Mouse (Mus musculus): ENCODE data around the gene Usp20. TPM values are rescaled to one million over a fixed set of nuclear protein-coding genes. Genes with fewer than 3 reads are reported as not detected.

The Usp20 gene
- polyA plus RNA-seq, 1 experiment from 2014 or later: 16.5 TPM

DNA sequence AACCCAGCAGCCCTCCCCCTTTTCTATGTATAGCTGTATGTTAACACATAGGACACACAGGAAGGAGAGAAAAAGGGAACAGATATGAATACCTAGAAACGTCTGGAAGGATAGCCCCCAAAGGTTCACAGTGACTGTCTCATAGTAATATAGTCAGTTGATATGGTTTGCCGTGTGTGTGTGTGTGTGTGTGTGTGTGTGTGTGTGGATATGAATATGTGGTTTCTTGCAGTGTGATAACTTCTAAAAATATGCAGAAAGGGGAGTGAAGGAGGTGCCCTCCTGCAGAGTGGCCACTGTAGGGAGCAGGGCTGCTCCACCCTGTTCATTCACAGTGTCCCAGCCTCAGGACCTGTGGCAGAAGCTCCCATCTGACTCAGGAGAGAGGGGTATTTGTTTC is 23.4 kb downstream of the Usp20 start:
- Histone ChIP-seq H3K4me2 (ENCODE audit: low read depth, low read length) (no peak overlapping the region), H3K27ac (ENCODE audit: low read length) (no peak overlapping the region), H3K4me1 (replicated peaks; ENCODE audit: control insufficient read depth, insufficient read depth, low read length) (peaks cover 3% of the 10 kb centered on the region; the same call in 1 of the 2 replicates), H3K4me3 (ENCODE audit: low read length) (no peak overlapping the region), H3K36me3 (ENCODE audit: control insufficient read depth, insufficient read depth, low read length) (no peaks in the 10 kb centered on the region; the same call in 1 of the 2 replicates), H3K9ac (ENCODE audit: low read length) (no peak overlapping the region), H3K9me3 (ENCODE audit: control insufficient read depth, low read length) (no peaks in the 10 kb centered on the region), H3K27me3 (ENCODE audit: control insufficient read depth, insufficient read depth, low read depth, low read length) (no peaks in the 10 kb centered on the region)
- 59% methylated on average over 2 of the region's 2 CpGs for WGBS
- ATAC-seq (ENCODE audit: low read depth): no peak

- peaks cover 3% of the 10 kb centered on the region; the same call in 1 of the 2 replicates for H3K4me1 ChIP-seq (replicated peaks; ENCODE audit: control insufficient read depth, insufficient read depth, low read length)
- no peaks in the 10 kb centered on the region; the same call in 1 of the 2 replicates for H3K36me3 ChIP-seq (ENCODE audit: control insufficient read depth, insufficient read depth, low read length)
- 56% methylated on average over 5 of the region's 5 CpGs for WGBS
- H3K27me3 ChIP-seq (ENCODE audit: control insufficient read depth, insufficient read depth, low read depth, low read length): no peaks in the 10 kb centered on the region
- no peak overlapping the region for H3K9ac ChIP-seq (ENCODE audit: low read length)
- H3K4me2 ChIP-seq (ENCODE audit: low read depth, low read length): no peak overlapping the region
- 0 out of 2 replicates have a peak, but pooled peaks have one; percentile 31 for ATAC-seq (ENCODE audit: low read depth)
- no peak overlapping the region for H3K4me3 ChIP-seq (ENCODE audit: low read length)
- no peaks in the 10 kb centered on the region for H3K9me3 ChIP-seq (ENCODE audit: control insufficient read depth, low read length)
- H3K27ac ChIP-seq (ENCODE audit: low read length): no peak overlapping the region
Observed at GRCm38 (mm10) chr2:31006434-31006833, 24.4 kb downstream of the Usp20 start.

DNA sequence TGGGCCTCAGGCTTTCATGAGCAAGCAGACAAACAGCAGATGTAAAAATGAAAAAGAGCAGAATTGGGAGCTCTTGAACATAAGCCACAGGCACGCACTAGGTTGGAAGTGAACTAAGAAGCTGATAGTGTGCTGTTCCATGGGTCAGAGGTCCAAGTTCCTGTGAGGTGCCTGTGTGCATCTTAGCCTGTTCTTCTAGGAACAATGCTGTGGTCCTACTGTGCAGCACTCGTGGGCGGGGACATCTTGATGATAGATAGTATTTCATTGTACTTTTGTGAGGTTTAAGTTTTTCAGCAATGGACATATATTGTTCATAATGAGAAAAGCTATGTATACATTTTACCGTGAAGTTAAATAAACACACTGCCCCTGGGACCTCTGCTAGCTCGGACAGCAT is 25.1 kb downstream of the Usp20 start:
- Histone ChIP-seq H3K4me2 (ENCODE audit: low read depth, low read length) (no peak overlapping the region), H3K4me1 (replicated peaks; ENCODE audit: control insufficient read depth, insufficient read depth, low read length) (peaks cover 3% of the 10 kb centered on the region; the same call in 1 of the 2 replicates), H3K4me3 (ENCODE audit: low read length) (no peak overlapping the region), H3K9me3 (ENCODE audit: control insufficient read depth, low read length) (no peaks in the 10 kb centered on the region), H3K9ac (ENCODE audit: low read length) (no peak overlapping the region), H3K27me3 (ENCODE audit: control insufficient read depth, insufficient read depth, low read depth, low read length) (no peaks in the 10 kb centered on the region), H3K36me3 (ENCODE audit: control insufficient read depth, insufficient read depth, low read length) (no peaks in the 10 kb centered on the region; the same call in 1 of the 2 replicates), H3K27ac (ENCODE audit: low read length) (no peak overlapping the region)
- no peak for ATAC-seq (ENCODE audit: low read depth)
- WGBS: 60% methylated on average over 5 of the region's 5 CpGs

DNA sequence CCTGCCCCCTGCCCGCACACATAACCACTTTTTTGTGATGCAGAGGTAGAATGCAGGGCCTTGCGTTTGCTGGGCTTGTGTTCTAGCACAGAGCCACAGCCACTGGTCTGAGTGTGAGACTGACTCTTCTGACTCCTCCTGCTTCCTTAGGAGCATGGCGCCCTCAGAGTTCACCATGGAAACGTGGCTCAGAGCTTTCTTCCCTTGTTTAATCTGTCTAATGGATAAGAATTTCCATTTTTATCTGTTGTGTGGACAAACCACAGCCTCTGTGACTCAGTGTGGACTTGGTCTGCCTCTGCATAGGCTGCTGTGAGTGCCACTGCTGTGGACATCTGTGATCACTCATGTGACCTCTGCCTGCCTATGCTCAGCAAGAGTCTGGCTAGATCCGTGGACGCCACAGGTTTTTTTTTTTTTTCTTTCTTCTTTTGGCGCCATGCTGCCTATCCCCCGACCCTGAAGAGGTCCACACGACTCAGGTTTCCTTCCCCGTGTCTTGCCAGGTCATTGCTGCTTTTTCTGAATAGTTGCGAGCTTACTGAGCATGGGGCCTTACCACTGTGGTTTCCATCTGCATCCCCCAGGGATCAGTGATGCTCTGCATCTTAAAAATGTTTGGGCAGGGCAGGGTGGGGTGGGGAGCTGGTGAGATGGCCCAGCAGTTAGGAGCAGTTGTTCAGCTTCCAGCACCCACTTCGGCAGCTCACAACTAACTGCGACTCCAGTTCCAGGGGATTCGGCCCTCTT is 31.5 kb downstream of the Usp20 start:
- no peaks in the 10 kb centered on the region for H3K27me3 ChIP-seq (ENCODE audit: control insufficient read depth, insufficient read depth, low read depth, low read length)
- no peak for ATAC-seq (ENCODE audit: low read depth)
- no peaks in the 10 kb centered on the region for H3K4me1 ChIP-seq (replicated peaks; ENCODE audit: control insufficient read depth, insufficient read depth, low read length)
- H3K9me3 ChIP-seq (ENCODE audit: control insufficient read depth, low read length): no peaks in the 10 kb centered on the region
- WGBS: 66% methylated on average over 14 of the region's 14 CpGs
- H3K9ac ChIP-seq (ENCODE audit: low read length): no peak overlapping the region
- H3K27ac ChIP-seq (ENCODE audit: low read length): no peak overlapping the region
- H3K36me3 ChIP-seq (ENCODE audit: control insufficient read depth, insufficient read depth, low read length): peaks cover 2% of the 10 kb centered on the region; the same call in 1 of the 2 replicates
- H3K4me3 ChIP-seq (ENCODE audit: low read length): no peak overlapping the region
- H3K4me2 ChIP-seq (ENCODE audit: low read depth, low read length): no peak overlapping the region

GRCm38 (mm10) chr2:31017625-31018317 is 35.7 kb downstream of the Usp20 start:
- 91% methylated on average over 18 of the region's 18 CpGs for WGBS
- Histone ChIP-seq H3K27me3 (ENCODE audit: control insufficient read depth, insufficient read depth, low read depth, low read length) (no peaks in the 10 kb centered on the region), H3K27ac (ENCODE audit: low read length) (no peak overlapping the region), H3K36me3 (ENCODE audit: control insufficient read depth, insufficient read depth, low read length) (peaks cover 2% of the 10 kb centered on the region; the same call in 1 of the 2 replicates), H3K4me3 (ENCODE audit: low read length) (no peak overlapping the region), H3K9ac (ENCODE audit: low read length) (no peak overlapping the region), H3K4me1 (replicated peaks; ENCODE audit: control insufficient read depth, insufficient read depth, low read length) (no peaks in the 10 kb centered on the region), H3K9me3 (ENCODE audit: control insufficient read depth, low read length) (no peaks in the 10 kb centered on the region), H3K4me2 (ENCODE audit: low read depth, low read length) (no peak overlapping the region)
- no peak for ATAC-seq (ENCODE audit: low read depth)

DNA sequence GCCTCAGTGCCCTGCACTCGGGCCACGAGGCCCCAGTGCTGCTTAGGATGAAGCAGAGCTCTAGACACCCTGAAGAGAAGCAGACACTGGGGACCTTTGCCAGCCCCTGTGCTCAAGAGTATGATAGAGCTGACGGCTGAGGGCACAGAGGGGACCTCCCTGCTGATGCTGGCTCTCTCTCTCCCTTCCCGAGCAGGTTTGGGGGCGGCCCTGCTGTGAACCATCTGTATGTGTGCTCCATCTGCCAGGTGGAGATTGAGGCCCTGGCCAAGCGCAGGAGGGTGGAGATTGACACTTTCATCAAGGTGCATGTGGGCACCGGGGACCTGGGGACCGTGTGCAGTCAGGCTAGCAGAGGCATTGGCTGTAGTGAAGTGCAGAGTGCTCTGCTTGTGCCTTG is 36.4 kb downstream of the Usp20 start:
- Histone ChIP-seq H3K9me3 (ENCODE audit: control insufficient read depth, low read length) (no peaks in the 10 kb centered on the region), H3K36me3 (ENCODE audit: control insufficient read depth, insufficient read depth, low read length) (peaks cover 2% of the 10 kb centered on the region; the same call in 1 of the 2 replicates), H3K27me3 (ENCODE audit: control insufficient read depth, insufficient read depth, low read depth, low read length) (no peaks in the 10 kb centered on the region), H3K9ac (ENCODE audit: low read length) (no peak overlapping the region), H3K4me2 (ENCODE audit: low read depth, low read length) (no peak overlapping the region), H3K4me1 (replicated peaks; ENCODE audit: control insufficient read depth, insufficient read depth, low read length) (no peaks in the 10 kb centered on the region), H3K27ac (ENCODE audit: low read length) (no peak overlapping the region), H3K4me3 (ENCODE audit: low read length) (no peak overlapping the region)
- 76% methylated on average over 8 of the region's 8 CpGs for WGBS
- ATAC-seq (ENCODE audit: low read depth): no peak

DNA sequence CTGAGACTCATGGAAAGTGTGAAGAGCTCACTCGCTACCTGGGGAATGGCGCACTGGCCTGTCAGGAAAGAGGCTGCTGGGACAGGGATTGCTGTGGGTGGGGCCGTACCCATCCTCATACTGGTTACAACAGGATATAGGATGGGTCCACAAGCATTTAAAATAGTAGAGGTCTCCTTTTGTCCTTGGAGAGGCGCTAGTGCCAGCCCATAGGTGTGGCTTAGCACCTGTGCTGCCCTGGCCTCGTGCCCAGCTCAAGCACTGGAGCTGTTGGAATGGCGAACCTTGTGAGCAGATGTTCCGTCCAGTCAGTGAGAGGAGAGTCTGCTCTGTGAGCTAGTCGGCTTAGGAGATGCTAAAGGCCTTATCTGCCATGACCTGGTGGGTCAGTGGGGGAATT is 36.9 kb downstream of the Usp20 start:
- Histone ChIP-seq H3K9me3 (ENCODE audit: control insufficient read depth, low read length) (no peaks in the 10 kb centered on the region), H3K4me1 (replicated peaks; ENCODE audit: control insufficient read depth, insufficient read depth, low read length) (no peaks in the 10 kb centered on the region), H3K4me3 (ENCODE audit: low read length) (no peak overlapping the region), H3K9ac (ENCODE audit: low read length) (no peak overlapping the region), H3K4me2 (ENCODE audit: low read depth, low read length) (no peak overlapping the region), H3K27me3 (ENCODE audit: control insufficient read depth, insufficient read depth, low read depth, low read length) (no peaks in the 10 kb centered on the region), H3K27ac (ENCODE audit: low read length) (no peak overlapping the region), H3K36me3 (ENCODE audit: control insufficient read depth, insufficient read depth, low read length) (peaks cover 2% of the 10 kb centered on the region; the same call in 1 of the 2 replicates)
- ATAC-seq (ENCODE audit: low read depth): no peak
- 68% methylated on average over 8 of the region's 8 CpGs for WGBS

- Histone ChIP-seq H3K4me3 (ENCODE audit: low read length) (no peak overlapping the region), H3K9ac (ENCODE audit: low read length) (no peak overlapping the region), H3K9me3 (ENCODE audit: control insufficient read depth, low read length) (no peaks in the 10 kb centered on the region), H3K36me3 (ENCODE audit: control insufficient read depth, insufficient read depth, low read length) (peaks cover 2% of the 10 kb centered on the region; the same call in 1 of the 2 replicates), H3K4me1 (replicated peaks; ENCODE audit: control insufficient read depth, insufficient read depth, low read length) (no peaks in the 10 kb centered on the region), H3K4me2 (ENCODE audit: low read depth, low read length) (no peak overlapping the region), H3K27me3 (ENCODE audit: control insufficient read depth, insufficient read depth, low read depth, low read length) (no peaks in the 10 kb centered on the region), H3K27ac (ENCODE audit: low read length) (no peak overlapping the region)
- no peak for ATAC-seq (ENCODE audit: low read depth)
- WGBS: 73% methylated on average over 2 of the region's 2 CpGs
Observed at GRCm38 (mm10) chr2:31020202-31020601, 38.1 kb downstream of the Usp20 start.

DNA sequence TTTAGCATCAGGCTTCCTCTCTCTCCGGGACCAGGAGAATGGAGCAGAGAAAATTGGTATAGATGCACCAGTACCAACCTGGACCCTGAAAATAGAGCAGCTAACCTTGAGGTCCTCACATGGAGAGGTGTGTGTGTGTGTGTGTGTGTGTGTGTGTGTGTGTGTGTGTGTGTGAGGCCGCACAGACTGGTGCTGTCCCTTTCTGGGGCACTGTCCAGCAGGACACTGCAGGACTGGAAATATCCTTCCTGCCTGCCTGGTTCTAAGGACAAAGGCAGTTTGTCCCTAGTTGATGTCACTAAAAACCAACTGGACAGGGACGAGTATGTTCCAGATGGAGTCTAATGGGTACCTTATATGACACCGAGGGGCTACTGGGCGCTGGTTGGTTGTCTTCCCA is 41.9 kb downstream of the Usp20 start:
- Histone ChIP-seq H3K36me3 (ENCODE audit: control insufficient read depth, insufficient read depth, low read length) (no peaks in the 10 kb centered on the region), H3K4me1 (replicated peaks; ENCODE audit: control insufficient read depth, insufficient read depth, low read length) (no peaks in the 10 kb centered on the region), H3K9ac (ENCODE audit: low read length) (no peak overlapping the region), H3K4me2 (ENCODE audit: low read depth, low read length) (no peak overlapping the region), H3K9me3 (ENCODE audit: control insufficient read depth, low read length) (no peaks in the 10 kb centered on the region), H3K4me3 (ENCODE audit: low read length) (no peak overlapping the region), H3K27ac (ENCODE audit: low read length) (no peak overlapping the region), H3K27me3 (ENCODE audit: control insufficient read depth, insufficient read depth, low read depth, low read length) (no peaks in the 10 kb centered on the region)
- ATAC-seq (ENCODE audit: low read depth): no peak
- WGBS: 72% methylated on average over 5 of the region's 5 CpGs

Data from lung, embryonic 16.5 days (tissue).